Mouse (Mus musculus): ENCODE data around the gene Pcdh9. TPM values are rescaled to one million over a fixed set of nuclear protein-coding genes. Genes with fewer than 3 reads are reported as not detected.
A peak's percentile ranks its signal among the peaks of the same experiment; 100 is the strongest.
"Not testable (repeated sequence)": the region's sequence is repeated elsewhere in the genome, so short reads cannot be mapped to it uniquely, and the experiment has no call there.

The Pcdh9 gene
- polyA plus RNA-seq, 1 experiment from 2014 or later = 141 TPM

DNA sequence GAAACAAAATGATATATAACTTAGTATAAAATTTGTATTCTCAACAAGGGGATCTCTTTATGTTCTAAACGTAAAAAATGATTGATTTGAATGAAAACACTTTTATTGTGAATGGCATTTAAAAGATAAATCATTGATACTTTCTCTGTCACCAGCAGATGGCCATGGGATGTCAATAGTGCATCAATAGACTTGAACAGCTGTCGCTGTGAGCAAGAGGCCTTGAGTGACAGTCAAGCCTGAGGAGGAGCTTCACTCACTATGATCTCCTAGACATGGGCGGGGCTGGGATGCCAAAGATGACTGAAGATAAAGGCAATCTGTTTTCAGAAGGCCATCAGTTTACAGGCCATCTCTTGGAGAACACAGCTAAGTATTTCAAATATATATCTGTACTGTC lies 650.2 kb downstream of the Pcdh9 start:
- no peaks in the 10 kb centered on the region for H3K36me3 ChIP-seq (ENCODE audit: control insufficient read depth, insufficient read depth)
- no peak overlapping the region for H3K4me2 ChIP-seq (ENCODE audit: low read length)
- H3K9ac ChIP-seq (replicated peaks; ENCODE audit: low read depth, low read length) = no peak overlapping the region
- no peak overlapping the region for H3K4me3 ChIP-seq (replicated peaks; ENCODE audit: low read length)
- no peaks in the 10 kb centered on the region for H3K4me1 ChIP-seq (replicated peaks; ENCODE audit: control insufficient read depth, insufficient read depth, low read length)
- ATAC-seq = no peak
- no peaks in the 10 kb centered on the region for H3K27me3 ChIP-seq (replicated peaks; ENCODE audit: control insufficient read depth, insufficient read depth, low read length)
- H3K27ac ChIP-seq (ENCODE audit: low read length) = no peak overlapping the region
- H3K9me3 ChIP-seq (ENCODE audit: control insufficient read depth, low read length) = no peaks in the 10 kb centered on the region
- WGBS = 83% methylated on average over 3 of the region's 3 CpGs

DNA sequence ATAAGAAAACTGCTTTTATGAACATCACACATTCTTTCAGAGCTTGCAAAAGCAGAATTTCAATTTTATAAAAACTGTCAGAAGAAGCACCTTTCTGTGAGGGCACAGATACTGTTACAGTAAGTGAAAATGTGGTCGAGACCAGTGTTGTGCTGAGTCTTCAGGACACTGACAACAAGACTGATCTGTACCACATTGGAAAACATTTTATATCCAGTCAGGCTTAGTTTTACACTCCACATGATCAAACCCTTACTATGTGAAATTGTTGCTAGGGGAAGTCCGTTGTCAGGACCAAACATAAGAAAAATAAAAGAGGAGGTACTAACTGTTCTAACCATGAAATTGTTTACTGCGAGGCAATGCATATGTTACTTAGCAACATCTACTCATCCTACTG lies 656.1 kb downstream of the Pcdh9 start:
- Histone ChIP-seq H3K9ac (replicated peaks; ENCODE audit: low read depth, low read length) (no peak overlapping the region), H3K27ac (ENCODE audit: low read length) (no peak overlapping the region), H3K4me3 (replicated peaks; ENCODE audit: low read length) (no peak overlapping the region), H3K9me3 (ENCODE audit: control insufficient read depth, low read length) (no peaks in the 10 kb centered on the region), H3K27me3 (replicated peaks; ENCODE audit: control insufficient read depth, insufficient read depth, low read length) (no peaks in the 10 kb centered on the region), H3K36me3 (ENCODE audit: control insufficient read depth, insufficient read depth) (no peaks in the 10 kb centered on the region), H3K4me1 (replicated peaks; ENCODE audit: control insufficient read depth, insufficient read depth, low read length) (no peaks in the 10 kb centered on the region), H3K4me2 (ENCODE audit: low read length) (no peak overlapping the region)
- 60% methylated on average over 3 of the region's 3 CpGs for WGBS
- no peak for ATAC-seq

GRCm38 (mm10) chr14:93233599-93233998 lies 656.9 kb downstream of the Pcdh9 start:
- Histone ChIP-seq H3K4me3 (replicated peaks; ENCODE audit: low read length) (no peak overlapping the region), H3K9ac (replicated peaks; ENCODE audit: low read depth, low read length) (no peak overlapping the region), H3K36me3 (ENCODE audit: control insufficient read depth, insufficient read depth) (no peaks in the 10 kb centered on the region), H3K27ac (ENCODE audit: low read length) (no peak overlapping the region), H3K27me3 (replicated peaks; ENCODE audit: control insufficient read depth, insufficient read depth, low read length) (no peaks in the 10 kb centered on the region), H3K4me1 (replicated peaks; ENCODE audit: control insufficient read depth, insufficient read depth, low read length) (no peaks in the 10 kb centered on the region), H3K4me2 (ENCODE audit: low read length) (no peak overlapping the region), H3K9me3 (ENCODE audit: control insufficient read depth, low read length) (no peaks in the 10 kb centered on the region)
- WGBS = 38% methylated on average over 6 of the region's 6 CpGs
- ATAC-seq = peak; percentile 72

DNA sequence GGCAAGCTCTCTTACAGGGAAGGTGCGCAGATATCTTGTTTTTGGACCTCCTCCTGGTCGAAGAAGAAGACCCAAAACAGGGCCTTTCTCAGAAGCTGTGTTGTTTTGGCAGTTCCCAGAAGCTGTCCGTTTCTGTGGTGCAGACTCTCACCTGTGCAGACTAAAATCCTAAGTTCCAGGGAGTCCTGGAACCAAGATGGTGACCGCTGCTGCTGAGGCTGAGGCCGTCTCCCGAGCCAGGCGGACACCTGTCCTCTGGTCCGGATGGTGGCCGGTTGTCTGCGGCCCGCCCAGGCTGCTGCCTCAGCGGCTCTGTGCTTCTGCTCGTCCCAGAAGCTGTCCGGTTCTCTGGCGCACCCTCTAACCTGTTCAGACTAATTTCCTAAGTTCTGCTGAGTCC lies 675.6 kb downstream of the Pcdh9 start:
- H3K27ac ChIP-seq (ENCODE audit: low read length); H3K36me3 ChIP-seq (ENCODE audit: control insufficient read depth, insufficient read depth); ATAC-seq; H3K9ac ChIP-seq (replicated peaks; ENCODE audit: low read depth, low read length); H3K4me2 ChIP-seq (ENCODE audit: low read length); H3K4me3 ChIP-seq (replicated peaks; ENCODE audit: low read length); H3K4me1 ChIP-seq (replicated peaks; ENCODE audit: control insufficient read depth, insufficient read depth, low read length); H3K9me3 ChIP-seq (ENCODE audit: control insufficient read depth, low read length); H3K27me3 ChIP-seq (replicated peaks; ENCODE audit: control insufficient read depth, insufficient read depth, low read length): not testable (repeated sequence)
- 98% methylated on average over 2 of the region's 15 CpGs for WGBS

DNA sequence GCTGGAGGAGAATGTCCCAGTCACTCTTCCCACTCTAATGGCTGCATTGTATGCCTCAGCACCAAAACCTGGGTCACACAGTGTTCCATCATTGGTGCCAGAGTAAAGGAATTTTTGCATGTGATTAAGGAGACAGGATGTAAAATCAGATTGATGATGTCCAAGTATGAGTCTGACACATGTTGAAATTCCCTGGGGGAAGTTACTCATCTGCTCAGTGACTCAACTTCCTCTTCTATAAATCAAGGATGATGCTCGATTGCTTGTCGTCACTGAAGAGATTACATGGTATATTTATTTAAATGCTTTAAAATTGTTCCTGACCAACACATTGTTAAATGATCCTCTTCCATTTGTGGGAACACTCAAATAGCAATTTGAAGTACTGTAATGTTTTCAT lies 690.7 kb downstream of the Pcdh9 start:
- no peak overlapping the region for H3K27ac ChIP-seq (ENCODE audit: low read length)
- H3K4me3 ChIP-seq (replicated peaks; ENCODE audit: low read length) = no peak overlapping the region
- WGBS = 92% methylated on average over 2 of the region's 2 CpGs
- no peaks in the 10 kb centered on the region for H3K9me3 ChIP-seq (ENCODE audit: control insufficient read depth, low read length)
- no peak for ATAC-seq
- H3K9ac ChIP-seq (replicated peaks; ENCODE audit: low read depth, low read length) = no peak overlapping the region
- no peaks in the 10 kb centered on the region for H3K36me3 ChIP-seq (ENCODE audit: control insufficient read depth, insufficient read depth)
- H3K4me1 ChIP-seq (replicated peaks; ENCODE audit: control insufficient read depth, insufficient read depth, low read length) = no peaks in the 10 kb centered on the region
- H3K4me2 ChIP-seq (ENCODE audit: low read length) = no peak overlapping the region
- no peaks in the 10 kb centered on the region for H3K27me3 ChIP-seq (replicated peaks; ENCODE audit: control insufficient read depth, insufficient read depth, low read length)

GRCm38 (mm10) chr14:93182606-93183491 lies 707.6 kb downstream of the Pcdh9 start:
- ATAC-seq = peak; percentile 94
- no peak overlapping the region for H3K9ac ChIP-seq (replicated peaks; ENCODE audit: low read depth, low read length)
- no peaks in the 10 kb centered on the region for H3K9me3 ChIP-seq (ENCODE audit: control insufficient read depth, low read length)
- H3K27me3 ChIP-seq (replicated peaks; ENCODE audit: control insufficient read depth, insufficient read depth, low read length) = no peaks in the 10 kb centered on the region
- H3K4me2 ChIP-seq (ENCODE audit: low read length) = peak overlapping the region; percentile 20; the same call in 1 of the 2 replicates
- peaks cover 4% of the 10 kb centered on the region for H3K4me1 ChIP-seq (replicated peaks; ENCODE audit: control insufficient read depth, insufficient read depth, low read length)
- H3K36me3 ChIP-seq (ENCODE audit: control insufficient read depth, insufficient read depth) = no peaks in the 10 kb centered on the region
- no peak overlapping the region for H3K4me3 ChIP-seq (replicated peaks; ENCODE audit: low read length)
- H3K27ac ChIP-seq (ENCODE audit: low read length) = peak overlapping the region; percentile 49
- WGBS = 50% methylated on average over 9 of the region's 9 CpGs

DNA sequence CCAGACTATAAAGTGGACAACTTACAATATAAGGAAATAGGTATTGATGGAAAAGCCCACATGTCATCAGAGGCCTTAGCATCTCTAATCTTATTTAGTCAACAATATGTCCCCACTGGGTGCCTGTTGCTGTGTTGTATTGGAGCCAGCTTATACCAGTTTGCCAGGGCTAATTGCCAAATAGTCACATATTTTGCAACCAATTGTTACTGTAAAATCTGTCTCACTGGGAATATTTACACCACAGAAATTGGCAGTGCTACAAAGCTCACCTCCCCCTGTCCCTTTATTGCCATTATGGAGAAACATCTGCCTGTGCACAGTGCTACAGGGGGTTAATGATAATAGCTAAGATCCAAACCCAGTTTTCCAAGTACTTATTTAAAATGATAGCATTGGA lies 721.3 kb downstream of the Pcdh9 start:
- no peaks in the 10 kb centered on the region for H3K9me3 ChIP-seq (ENCODE audit: control insufficient read depth, low read length)
- peak; percentile 28; the same call in 1 of the 2 replicates for ATAC-seq
- no peaks in the 10 kb centered on the region for H3K27me3 ChIP-seq (replicated peaks; ENCODE audit: control insufficient read depth, insufficient read depth, low read length)
- no peaks in the 10 kb centered on the region for H3K4me1 ChIP-seq (replicated peaks; ENCODE audit: control insufficient read depth, insufficient read depth, low read length)
- no peaks in the 10 kb centered on the region for H3K36me3 ChIP-seq (ENCODE audit: control insufficient read depth, insufficient read depth)
- no peak overlapping the region for H3K9ac ChIP-seq (replicated peaks; ENCODE audit: low read depth, low read length)
- H3K4me3 ChIP-seq (replicated peaks; ENCODE audit: low read length) = no peak overlapping the region
- H3K27ac ChIP-seq (ENCODE audit: low read length) = no peak overlapping the region
- H3K4me2 ChIP-seq (ENCODE audit: low read length) = no peak overlapping the region

DNA sequence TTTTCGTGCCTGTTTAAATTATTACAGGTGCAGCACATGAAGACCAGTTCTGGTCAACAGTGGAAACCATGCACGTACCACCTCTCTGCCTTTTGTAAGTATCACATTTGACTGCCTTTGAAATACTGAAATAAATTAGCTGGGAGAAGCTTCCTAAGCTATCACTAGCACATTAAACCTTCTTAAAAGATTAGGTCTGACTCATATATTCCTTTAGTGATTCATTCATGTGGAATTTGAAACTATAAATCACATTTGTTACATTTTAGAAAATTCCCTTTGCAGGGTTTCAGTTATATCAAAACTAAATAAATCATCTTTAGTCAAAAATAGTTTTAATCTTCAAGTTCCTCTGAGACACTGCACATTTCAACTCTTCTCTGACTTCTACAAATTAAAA lies 722.1 kb downstream of the Pcdh9 start:
- no peak overlapping the region for H3K9ac ChIP-seq (replicated peaks; ENCODE audit: low read depth, low read length)
- H3K4me3 ChIP-seq (replicated peaks; ENCODE audit: low read length) = no peak overlapping the region
- H3K36me3 ChIP-seq (ENCODE audit: control insufficient read depth, insufficient read depth) = no peaks in the 10 kb centered on the region
- WGBS = 60% methylated on average over 2 of the region's 2 CpGs
- peaks cover 2% of the 10 kb centered on the region; the same call in 1 of the 2 replicates for H3K4me1 ChIP-seq (replicated peaks; ENCODE audit: control insufficient read depth, insufficient read depth, low read length)
- no peaks in the 10 kb centered on the region for H3K9me3 ChIP-seq (ENCODE audit: control insufficient read depth, low read length)
- no peak overlapping the region for H3K4me2 ChIP-seq (ENCODE audit: low read length)
- no peaks in the 10 kb centered on the region for H3K27me3 ChIP-seq (replicated peaks; ENCODE audit: control insufficient read depth, insufficient read depth, low read length)
- H3K27ac ChIP-seq (ENCODE audit: low read length) = no peak overlapping the region
- no peak for ATAC-seq

DNA sequence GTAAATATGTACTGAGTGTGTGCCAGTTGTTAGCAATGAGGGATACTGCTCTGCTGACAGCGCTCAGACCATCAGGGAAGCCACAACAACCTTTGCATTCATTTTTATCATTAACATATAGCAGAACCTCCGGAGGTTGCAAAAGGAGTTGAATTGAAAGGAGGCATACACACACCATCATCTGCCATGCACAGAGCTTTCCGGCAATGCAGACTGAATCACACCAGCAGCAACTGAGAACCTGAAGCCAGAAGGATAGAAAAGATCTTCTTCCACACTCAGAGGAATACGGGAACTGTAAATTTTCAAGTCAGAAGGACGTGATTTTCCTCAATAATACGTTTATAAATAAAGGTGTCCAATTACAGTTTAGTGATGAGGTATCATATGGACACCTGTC lies 747.1 kb downstream of the Pcdh9 start:
- WGBS = 91% methylated on average over 6 of the region's 6 CpGs
- Histone ChIP-seq H3K4me1 (replicated peaks; ENCODE audit: control insufficient read depth, insufficient read depth, low read length) (no peaks in the 10 kb centered on the region), H3K4me2 (ENCODE audit: low read length) (no peak overlapping the region), H3K9me3 (ENCODE audit: control insufficient read depth, low read length) (no peaks in the 10 kb centered on the region), H3K27ac (ENCODE audit: low read length) (no peak overlapping the region), H3K36me3 (ENCODE audit: control insufficient read depth, insufficient read depth) (no peaks in the 10 kb centered on the region), H3K4me3 (replicated peaks; ENCODE audit: low read length) (no peak overlapping the region), H3K9ac (replicated peaks; ENCODE audit: low read depth, low read length) (no peak overlapping the region), H3K27me3 (replicated peaks; ENCODE audit: control insufficient read depth, insufficient read depth, low read length) (no peaks in the 10 kb centered on the region)
- no peak for ATAC-seq
